Mouse (Mus musculus): Measurements from ENCODE around the gene Men1. TPM values are rescaled to one million over a fixed set of nuclear protein-coding genes. Genes with fewer than 3 reads are reported as not detected.

Men1 gene
- polyA plus RNA-seq, 1 experiment: 35.5 TPM

DNA sequence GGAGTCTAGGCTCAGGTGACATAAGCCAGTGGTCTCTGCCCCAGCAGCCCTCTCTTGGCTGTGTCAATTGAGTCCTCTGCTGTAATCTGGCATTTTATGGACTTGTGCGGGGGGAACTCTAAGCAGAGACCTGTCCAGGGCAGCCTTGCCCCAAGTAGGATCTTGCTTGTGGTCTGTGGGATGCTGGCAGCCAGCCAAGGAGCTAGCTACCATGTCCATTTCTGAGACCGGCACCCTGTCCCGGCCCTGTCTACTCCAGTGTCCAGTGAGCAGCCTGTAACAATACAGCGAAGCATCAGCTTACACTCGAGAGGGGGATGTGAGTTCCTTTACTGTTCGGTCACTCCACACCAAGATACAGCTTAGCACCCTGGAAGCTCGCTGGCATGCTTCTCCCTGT, 19.3 kb downstream of the Men1 start:
- DNase-seq (ENCODE audit: low read depth, low spot score): no peak
- 92% methylated on average over 7 of the region's 7 CpGs for WGBS

DNA sequence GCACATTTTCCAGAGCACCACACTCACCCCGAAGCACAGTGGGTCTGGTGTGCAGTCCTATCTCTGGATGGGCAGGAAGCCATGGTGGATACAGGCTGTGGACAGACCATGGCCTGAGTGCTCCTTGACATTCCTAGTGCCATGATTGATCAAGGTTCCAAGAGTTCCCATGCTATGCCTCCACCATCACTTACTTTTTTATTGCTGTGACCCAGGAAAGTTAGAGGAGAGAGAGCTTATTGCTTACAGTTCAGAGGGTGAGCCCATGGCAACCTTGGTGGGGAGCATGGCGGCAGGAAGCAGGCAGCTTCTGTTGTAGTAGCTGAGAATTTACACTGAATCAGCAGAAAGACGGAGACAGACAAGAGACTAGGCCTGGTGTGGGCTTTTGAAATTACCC, 26.5 kb downstream of the Men1 start:
- DNase-seq (ENCODE audit: low read depth, low spot score): no peak
- 93% methylated on average over 3 of the region's 3 CpGs for WGBS

DNA sequence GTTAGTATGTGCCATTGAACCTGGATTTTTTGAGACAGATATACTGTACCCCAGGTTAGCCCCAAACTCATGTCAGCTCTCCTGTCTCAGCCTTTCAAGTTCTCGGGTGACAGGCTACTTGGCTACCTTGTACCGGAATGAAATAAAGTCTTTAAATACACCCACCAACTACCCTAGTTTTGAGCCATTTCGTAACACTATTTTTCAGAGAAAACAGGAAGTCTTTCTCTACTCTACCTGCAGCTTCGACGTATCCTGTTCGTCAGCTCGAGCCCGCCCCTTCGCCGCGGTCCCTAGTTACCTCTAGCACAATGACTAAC, 28.3 kb downstream of the Men1 start:
- DNase-seq (ENCODE audit: low read depth, low spot score): no peak
- under 1% methylated on average over 11 of the region's 11 CpGs for WGBS

DNA sequence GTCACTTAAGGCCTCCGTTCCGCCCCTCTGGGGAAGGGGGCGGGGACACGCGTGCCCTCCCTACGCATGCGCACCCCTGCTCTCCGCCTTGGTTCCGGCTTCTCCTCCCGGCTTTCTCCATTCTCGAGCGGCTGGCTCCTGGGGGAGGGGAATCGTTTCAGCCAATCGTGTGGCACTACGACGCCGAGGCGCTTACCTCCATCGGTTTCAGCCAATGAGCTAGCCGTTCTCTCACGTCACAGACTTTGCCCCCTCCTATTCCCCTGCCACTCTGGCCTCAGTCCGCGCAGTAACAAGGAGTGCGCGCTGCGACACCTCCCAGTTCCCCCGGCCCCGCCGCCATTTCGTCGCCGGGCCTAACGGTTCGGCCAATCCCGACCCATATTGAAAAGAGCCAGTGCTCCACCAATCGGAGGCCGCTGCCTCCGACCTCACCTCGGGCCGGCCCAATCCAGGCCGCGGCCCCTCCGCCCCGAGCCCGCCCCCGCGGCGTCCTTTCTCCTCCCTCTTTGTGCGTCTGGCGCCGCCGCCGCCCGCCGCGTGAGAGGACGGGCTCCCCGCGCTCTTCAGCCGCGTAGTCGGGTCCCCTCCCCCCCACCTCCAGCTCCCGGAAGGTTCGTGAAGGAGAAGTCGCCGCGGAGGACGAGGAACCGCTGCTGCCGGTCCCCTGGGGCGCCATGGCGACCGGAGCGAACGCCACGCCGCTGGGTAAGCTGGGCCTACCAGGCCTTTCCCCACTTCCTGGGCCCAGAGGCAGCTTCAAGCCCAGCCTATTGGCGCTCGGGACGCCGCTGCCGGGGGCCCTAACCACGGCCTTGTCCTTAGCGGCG, 28.8 kb downstream of the Men1 start, which contains the start of gene Sf1:
Gene Sf1, plus strand, starts transcription at position 280 of the 830 bp plus-strand sequence.
- DNase-seq (ENCODE audit: low read depth, low spot score): peak; percentile 98
- WGBS: 1% methylated on average over 84 of the region's 85 CpGs

DNA sequence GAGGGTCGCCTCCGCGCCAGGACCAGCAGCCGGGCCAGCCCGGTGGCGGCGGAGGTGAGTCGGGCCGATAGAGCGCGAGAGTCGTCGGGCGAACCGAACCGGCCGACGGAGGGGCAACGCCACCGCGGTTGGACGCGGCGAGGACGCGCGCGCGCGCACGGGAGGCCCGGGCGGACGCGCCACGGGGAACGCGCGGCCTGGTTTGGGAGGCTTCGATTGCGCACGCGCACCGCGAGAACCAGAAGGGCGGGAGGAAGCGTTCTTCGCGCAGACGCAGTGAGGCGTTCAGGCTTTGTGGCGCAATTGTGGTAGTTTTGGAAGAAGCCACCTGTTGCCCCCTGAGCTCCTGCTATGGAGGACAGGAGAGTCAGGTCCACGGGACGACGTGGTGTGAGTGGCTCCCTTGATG, 29.5 kb downstream of the Men1 start:
- WGBS: under 1% methylated on average over 55 of the region's 55 CpGs

DNA sequence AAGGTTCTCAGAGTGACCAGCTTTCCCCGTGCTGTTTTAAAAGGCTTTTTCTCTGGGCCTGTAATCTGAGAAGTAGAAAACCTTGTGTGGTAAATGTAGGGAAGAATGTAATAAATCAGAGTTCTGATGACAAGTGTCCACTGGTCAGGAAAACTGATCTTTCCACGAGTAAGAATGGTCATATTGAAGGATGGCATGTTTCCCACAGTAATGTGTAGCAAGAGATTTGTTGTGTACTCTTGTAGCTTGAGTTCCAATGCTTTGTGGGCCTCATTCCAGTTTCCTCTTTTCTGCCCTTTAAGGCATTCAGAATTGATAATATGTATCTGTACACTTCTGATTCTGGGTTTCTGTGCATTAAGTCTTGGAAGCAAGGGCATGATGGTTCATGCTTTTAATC, 30.1 kb downstream of the Men1 start:
- WGBS: 0% methylated on average over 2 of the region's 2 CpGs
- no peak for DNase-seq (ENCODE audit: low read depth, low spot score)

More for the DNA sequence above, 29.5 kb downstream of the Men1 start:
- peak; percentile 75 for DNase-seq (ENCODE audit: low read depth, low spot score)

DNA sequence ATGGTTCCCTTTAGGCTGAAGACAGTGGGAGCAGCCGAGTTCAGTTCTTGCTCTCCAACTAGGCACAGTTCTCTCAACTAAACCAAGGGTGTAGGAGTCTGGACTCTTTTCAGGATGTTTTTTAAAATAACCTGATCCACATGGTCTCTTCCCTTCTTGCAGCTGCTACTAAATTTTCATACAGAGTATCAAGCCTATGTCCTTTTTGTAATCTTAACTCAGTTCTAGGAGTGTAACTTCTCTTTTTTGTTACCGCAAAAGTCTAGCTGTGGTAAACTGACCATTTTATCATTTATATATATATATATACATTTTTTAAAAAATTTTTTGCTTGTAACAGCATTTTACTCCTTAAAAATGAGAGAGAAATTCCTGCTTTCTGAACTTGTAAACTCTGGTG, 35.4 kb downstream of the Men1 start:
- DNase-seq (ENCODE audit: low read depth, low spot score): no peak
- WGBS: 78% methylated on average over 2 of the region's 2 CpGs

DNA sequence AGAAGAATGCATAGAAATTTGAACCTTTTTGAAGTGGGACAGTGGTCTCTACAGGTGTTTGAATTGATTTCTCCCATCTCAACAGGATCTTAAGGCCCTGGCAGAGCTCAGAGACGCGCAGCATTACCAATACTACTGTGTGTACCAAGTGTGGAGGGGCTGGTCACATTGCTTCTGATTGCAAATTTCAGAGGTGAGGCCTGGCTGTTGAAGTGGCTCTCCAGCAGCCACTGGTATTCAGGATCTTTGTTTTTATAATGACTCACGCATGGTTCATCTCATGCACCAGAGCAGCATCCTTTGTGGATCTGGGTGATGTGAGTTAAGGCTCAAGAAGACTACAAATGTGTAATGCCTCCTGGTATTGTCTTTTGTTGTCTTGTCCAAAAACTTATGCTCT, 37.7 kb downstream of the Men1 start:
- WGBS: 91% methylated on average over 3 of the region's 3 CpGs
- no peak for DNase-seq (ENCODE audit: low read depth, low spot score)

DNA sequence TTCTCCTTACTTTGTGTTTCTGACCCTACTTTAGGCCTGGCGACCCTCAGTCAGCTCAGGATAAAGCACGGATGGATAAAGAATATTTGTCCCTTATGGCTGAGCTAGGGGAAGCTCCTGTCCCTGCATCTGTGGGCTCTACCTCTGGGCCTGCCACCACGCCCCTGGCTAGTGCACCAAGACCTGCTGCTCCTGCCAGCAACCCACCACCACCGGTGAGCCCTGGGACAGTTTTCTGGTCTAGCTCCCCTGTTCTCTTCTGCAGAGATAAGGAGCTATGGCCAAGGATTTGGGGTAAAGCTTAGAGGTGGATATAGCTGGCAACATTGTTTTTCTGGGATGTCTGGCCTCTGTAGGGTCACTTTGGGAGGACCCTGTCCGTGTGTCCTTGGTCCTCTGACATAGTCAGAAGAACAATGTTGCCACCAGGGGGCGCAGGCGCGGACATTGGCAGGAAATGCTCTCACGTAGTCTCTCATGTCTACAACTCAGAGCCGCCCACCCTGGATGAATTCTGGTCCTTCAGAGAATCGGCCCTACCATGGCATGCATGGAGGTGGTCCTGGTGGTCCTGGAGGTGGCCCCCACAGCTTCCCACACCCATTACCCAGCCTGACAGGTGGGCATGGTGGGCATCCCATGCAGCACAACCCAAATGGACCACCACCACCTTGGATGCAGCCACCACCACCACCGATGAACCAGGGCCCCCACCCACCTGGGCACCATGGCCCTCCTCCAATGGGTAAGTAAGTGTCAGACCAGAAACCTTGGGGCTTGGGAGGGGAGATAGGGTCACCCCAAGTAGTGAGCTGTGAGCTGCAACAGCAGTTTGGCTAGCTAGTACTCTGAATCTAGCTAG, 39.0 kb downstream of the Men1 start:
- 54% methylated on average over 12 of the region's 12 CpGs for WGBS
- no peak for DNase-seq (ENCODE audit: low read depth, low spot score)

DNA sequence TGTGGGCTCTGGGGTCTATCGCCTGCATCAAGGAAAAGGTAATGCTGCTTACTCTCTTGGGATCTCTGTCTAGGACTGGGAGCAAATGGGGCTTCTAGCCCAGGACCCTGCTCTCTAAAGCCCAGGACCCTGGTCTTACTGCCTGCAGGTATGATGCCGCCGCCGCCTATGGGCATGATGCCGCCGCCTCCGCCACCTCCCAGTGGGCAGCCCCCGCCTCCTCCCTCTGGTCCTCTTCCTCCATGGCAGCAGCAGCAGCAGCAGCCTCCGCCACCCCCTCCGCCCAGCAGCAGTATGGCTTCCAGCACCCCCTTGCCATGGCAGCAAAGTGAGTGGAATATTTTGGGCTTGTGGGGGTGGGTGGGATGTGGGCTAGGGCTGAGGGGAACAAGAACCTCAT, 39.8 kb downstream of the Men1 start:
- no peak for DNase-seq (ENCODE audit: low read depth, low spot score)
- 97% methylated on average over 10 of the region's 10 CpGs for WGBS

DNA sequence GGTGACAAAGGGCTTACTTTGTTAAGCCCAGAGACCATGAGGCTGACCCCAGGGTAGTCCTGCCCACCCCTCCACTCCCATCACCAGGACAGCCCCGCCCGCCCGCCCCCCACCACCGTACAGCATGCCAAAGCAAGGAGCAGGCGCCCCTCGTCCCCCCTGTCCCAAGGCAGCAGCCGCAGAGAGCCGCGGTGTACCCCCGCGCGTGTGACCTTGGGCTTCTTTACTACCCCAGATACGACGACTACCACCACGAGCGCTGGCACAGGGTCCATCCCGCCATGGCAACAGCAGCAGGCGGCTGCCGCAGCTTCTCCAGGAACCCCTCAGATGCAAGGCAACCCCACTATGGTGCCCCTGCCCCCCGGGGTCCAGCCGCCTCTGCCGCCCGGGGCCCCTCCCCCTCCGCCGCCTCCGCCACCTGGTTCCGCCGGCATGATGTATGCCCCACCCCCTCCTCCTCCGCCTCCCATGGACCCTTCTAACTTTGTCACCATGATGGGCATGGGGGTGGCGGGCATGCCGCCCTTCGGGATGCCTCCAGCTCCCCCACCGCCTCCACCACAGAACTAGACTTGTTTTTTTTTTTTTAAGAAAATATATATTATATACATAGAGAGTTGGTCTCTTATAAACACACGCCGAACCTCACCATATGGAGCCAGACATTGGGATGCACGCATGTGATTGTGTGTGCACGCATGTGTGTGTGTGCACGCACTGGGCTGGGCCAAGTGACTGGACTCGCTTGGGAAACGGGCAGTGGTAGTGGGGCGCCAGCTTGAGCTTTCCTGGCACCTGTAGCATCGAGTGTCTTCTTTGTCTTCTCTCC, 40.9 kb downstream of the Men1 start:
- 93% methylated on average over 41 of the region's 42 CpGs for WGBS
- DNase-seq (ENCODE audit: low read depth, low spot score): no peak

DNA sequence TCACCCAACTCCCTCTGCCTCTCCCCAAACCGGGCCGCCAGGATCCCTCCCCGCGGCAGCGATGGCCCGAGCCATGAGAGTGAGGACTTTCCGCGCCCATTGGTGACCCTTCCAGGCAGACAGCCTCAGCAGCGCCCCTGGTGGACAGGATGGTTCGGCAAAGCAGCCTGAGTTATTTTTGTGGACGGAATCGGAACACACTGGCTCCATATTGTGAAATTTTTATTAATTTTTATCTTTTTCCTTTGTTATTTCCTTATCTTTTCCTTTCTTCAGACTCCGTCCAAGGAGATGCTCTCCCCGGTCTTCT, 41.4 kb downstream of the Men1 start:
- no peak for DNase-seq (ENCODE audit: low read depth, low spot score)

DNA sequence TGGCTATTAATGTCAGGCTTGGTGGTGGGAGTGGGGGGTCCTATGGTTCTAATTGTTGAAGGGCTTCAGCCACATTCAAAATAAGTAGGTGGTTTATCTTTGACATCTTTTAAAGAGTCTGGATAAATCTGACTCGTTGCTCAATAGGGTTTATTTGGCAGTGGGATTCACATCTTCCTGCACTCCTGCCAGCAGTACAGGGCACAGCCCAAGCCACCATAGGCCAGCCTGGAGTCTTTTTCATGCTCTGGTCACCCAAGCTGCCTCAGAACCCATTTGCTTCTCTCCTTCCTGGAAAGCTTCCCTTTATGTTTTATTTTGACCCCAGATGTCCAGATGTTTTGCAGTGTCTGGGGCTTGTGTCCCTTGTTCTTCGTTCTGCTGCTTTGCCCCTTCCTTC, 41.9 kb downstream of the Men1 start:
- 60% methylated on average over 2 of the region's 2 CpGs for WGBS
- no peak for DNase-seq (ENCODE audit: low read depth, low spot score)

More for the DNA sequence above, 41.4 kb downstream of the Men1 start:
- WGBS: 73% methylated on average over 14 of the region's 14 CpGs

DNA sequence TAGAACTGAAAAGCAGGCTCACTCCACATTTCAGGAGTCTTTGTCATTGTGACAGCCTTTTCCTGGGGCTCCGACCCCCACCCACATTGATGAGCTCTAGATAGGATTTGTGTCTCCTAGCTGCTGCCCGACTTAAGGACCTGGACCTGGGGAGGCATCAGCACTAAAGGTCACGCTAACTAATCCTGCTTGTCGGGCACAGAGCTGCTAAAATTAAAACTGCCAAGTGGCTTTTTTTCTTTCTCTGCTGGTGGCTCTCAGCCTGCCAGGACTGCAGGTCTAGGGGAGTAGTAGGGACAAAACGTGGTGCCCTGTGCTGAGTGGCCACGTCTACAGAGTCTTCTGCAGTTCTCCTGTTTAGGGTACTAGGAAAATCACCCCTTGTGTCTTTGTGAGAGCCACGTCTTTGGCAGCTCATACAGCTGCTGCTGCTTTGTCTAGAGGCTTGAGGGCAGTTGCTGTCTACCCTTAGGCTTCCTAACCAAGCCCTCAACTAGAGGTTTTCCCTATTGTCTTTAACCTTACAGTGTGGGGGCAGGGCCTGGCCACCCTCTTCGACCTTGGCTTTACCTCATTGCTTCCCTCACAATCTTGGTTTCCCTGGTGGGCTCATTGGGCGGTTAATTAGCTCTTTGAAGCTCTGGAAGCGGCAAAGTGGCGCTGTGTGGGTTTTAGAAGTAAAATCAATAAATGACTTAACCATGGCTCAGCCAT, 42.7 kb downstream of the Men1 start:
- DNase-seq (ENCODE audit: low read depth, low spot score): no peak
- 83% methylated on average over 11 of the region's 11 CpGs for WGBS

DNA sequence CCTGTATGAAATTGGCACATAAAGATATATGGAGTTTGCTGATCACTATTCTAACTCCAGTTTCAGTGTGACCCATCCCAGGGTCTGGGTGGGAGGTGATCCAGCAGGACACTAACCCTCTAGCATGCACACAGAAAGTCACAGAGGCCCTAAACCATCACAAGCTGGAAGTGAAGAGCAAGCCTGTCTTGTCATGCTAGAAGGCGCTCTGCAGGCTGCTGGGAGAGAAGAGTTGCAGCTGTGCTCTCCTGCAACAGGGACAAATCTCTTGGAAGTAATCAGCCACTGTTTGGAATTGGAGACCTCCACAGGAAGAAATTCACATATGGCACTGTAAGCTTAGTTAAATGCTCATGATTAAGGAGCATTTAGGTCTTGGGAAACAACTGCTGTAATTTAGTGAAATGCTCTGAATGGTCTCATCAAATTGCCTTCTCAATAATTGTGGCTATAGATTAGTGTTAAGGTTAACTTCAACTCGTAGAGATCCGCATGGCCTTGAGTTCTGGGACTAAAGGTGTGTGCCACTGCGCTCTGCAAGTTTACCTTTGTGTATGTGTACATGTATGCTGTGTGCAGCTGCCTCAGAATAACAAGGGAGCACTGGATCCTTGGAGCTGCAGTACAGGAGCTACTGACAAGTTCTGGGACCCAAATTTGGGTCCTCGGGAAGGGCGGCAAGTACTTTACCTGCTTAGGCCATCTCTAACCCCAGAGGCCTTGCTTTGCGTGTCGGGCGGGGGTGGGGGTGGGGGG, 45.8 kb downstream of the Men1 start:
- DNase-seq (ENCODE audit: low read depth, low spot score): no peak

DNA sequence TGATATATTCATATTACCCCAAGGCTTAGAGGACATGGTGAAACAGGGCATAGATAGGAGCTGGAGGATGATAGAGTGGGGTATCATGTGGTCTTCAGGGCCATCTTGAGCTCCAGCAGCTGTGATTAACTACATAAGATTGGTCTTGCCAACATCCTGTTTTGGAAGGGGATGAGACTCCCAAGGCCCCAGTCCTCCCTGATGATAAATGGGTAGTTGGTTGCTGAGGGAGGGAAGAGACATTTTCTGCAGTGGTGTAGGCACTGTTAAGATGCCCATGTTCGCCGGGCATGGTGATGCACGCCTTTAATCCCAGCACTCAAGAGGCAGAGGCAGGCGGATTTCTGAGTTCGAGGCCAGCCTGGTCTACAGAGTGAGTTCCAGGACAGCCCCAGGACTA, 46.5 kb downstream of the Men1 start:
- WGBS: 97% methylated on average over 5 of the region's 5 CpGs
- no peak for DNase-seq (ENCODE audit: low read depth, low spot score)

More for the DNA sequence above, 45.8 kb downstream of the Men1 start:
- WGBS: 84% methylated on average over 9 of the region's 9 CpGs

DNA sequence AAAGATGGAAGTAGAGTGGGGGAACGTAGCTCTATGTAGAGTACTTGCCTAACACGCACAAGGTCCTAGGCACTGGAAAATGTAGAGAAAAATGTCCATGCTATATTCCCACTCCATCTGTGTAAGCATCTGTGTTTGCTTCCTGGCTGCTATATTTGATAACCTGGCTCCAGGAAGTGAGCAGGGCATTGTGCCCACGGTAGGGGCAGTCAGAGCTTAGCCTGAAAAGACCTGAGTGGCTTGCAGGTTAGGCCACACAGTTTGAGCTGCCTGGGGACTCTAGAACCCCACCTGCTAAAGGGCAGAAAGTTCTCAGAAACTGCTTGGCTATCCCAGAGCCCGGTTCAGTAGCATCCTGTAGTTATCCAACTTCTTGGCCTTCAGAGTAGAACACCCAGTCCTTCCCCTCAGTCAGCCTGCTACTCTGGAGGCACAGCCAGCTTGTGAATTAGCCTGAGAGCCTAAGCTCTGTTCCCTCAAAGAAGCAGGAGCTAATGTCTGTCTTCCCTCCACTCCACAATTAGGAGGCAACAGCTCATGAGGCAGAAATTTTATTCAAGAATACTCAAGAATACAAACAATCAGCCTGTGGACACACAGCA, 47.6 kb downstream of the Men1 start:
- DNase-seq (ENCODE audit: low read depth, low spot score): no peak
- whole genome bisulfite sequencing: 55% methylated on average over 4 of the region's 4 CpGs

DNA sequence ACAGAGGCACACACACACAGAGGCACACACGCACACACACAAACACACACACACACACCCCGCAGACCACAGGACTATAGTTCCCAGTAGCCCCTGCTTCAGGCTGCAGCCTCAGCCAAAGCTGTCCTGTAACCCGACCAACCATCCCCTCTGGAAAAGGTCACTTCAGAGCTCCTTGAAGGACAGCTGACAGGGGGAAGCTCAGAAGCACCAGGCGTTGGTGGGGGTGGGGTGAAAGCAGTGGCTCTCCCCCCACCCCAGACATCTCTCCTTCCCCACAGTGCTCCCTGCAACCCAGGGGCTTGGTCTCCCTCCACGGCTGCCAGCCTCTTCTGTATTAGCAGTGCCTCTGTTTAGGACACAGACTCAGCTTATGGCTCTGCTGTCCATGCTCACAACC, 48.7 kb downstream of the Men1 start:
- 45% methylated on average over 5 of the region's 5 CpGs for WGBS
- DNase-seq (ENCODE audit: low read depth, low spot score): no peak

DNA sequence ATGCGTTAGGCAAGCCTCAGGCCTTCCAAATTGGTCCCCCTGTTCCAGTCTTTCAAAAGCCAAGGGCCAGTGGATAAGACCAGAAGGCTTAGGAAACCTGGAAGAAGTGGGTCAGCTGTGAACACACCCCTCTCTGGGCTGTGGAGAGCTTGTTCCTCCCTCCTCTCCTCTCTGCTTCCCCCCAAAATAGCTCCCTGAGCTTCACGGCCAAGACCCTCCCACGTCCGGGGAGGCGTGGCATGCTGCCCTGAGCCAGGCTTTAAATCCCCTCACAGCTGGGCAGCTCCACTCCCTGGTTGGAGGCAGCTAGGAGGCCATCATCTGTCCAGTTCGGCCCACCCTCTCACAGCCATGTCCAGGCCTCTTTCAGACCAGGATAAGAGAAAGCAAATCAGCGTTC, 49.3 kb downstream of the Men1 start, which contains the start of gene Pygm:
Gene Pygm, plus strand, starts transcription at position 272 of the 400 bp plus-strand sequence.
- WGBS: 32% methylated on average over 7 of the region's 7 CpGs
- no peak for DNase-seq (ENCODE audit: low read depth, low spot score)

Data from large intestine, adult 2 months (tissue).